Comparison of ENCODE assay signal across 16 mouse cellular contexts in genomic region chr7:80602574-80602973, GRCm38 (mm10).
DNase-seq lines count a peak whose midpoint lies in the region.
"Had no signal": no experiment of that assay in that cellular context is flagged by ENCODE, and none has a peak within 500 bp of the region (broad histone marks: within the 10 kb centered on the region; RNA-seq: fewer than 3 reads in every experiment).

No protein-coding gene starts in this region.

- peak; percentile 37 to 68 for DNase-seq in frontal cortex, adult 2 months (ENCODE audit: extremely low spot score in 1 of 2, low spot score in 1 of 2)
- DNase-seq in frontal cortex, postnatal 14 days (ENCODE audit: low spot score in 2 of 2): no peak
- peak; percentile 36 to 37 for DNase-seq in right cerebral cortex, adult 2 months (ENCODE audit: low spot score in 2 of 2)
- DNase-seq in right cerebral cortex, postnatal 14 days: no peak
- peak; percentile 61 to 84 for DNase-seq in right cerebral cortex, postnatal 10 days (ENCODE audit: low spot score in 2 of 2)
- no peak for DNase-seq in retina, postnatal 1 day
- DNase-seq in layer of hippocampus, postnatal 14 days (ENCODE audit: low spot score in 2 of 2): no peak
- DNase-seq: adrenal gland, adult 2 months; cerebellum, adult 18-20 months; cerebellum, postnatal 14 days; gastrocnemius, postnatal 25 days; kidney, adult 9 months; kidney, postnatal 14 days; layer of hippocampus, postnatal 36 days; lung, adult 2 months; lung, postnatal 14 days had no signal

Comparison
In these comparisons a context has a peak if more than half of its experiments do, and no peak if none do; other contexts are left out.
1. DNase-seq: peak in frontal cortex, adult 2 months (2 of 2), right cerebral cortex, adult 2 months (2 of 2) and right cerebral cortex, postnatal 10 days (2 of 2); none in frontal cortex, postnatal 14 days (0 of 2), right cerebral cortex, postnatal 14 days (single experiment), retina, postnatal 1 day (single experiment) and layer of hippocampus, postnatal 14 days (0 of 2).